Mouse (Mus musculus): Measurements from ENCODE around the gene Krt8. TPM values are rescaled to one million over a fixed set of nuclear protein-coding genes. Genes with fewer than 3 reads are reported as not detected.
"Not testable (repeated sequence)": the region's sequence is repeated elsewhere in the genome, so short reads cannot be mapped to it uniquely, and the experiment has no call there.

Krt8 gene
- total and polyA plus RNA-seq, 2 experiments from 2014 or later, result 7.2 to 110 TPM

DNA sequence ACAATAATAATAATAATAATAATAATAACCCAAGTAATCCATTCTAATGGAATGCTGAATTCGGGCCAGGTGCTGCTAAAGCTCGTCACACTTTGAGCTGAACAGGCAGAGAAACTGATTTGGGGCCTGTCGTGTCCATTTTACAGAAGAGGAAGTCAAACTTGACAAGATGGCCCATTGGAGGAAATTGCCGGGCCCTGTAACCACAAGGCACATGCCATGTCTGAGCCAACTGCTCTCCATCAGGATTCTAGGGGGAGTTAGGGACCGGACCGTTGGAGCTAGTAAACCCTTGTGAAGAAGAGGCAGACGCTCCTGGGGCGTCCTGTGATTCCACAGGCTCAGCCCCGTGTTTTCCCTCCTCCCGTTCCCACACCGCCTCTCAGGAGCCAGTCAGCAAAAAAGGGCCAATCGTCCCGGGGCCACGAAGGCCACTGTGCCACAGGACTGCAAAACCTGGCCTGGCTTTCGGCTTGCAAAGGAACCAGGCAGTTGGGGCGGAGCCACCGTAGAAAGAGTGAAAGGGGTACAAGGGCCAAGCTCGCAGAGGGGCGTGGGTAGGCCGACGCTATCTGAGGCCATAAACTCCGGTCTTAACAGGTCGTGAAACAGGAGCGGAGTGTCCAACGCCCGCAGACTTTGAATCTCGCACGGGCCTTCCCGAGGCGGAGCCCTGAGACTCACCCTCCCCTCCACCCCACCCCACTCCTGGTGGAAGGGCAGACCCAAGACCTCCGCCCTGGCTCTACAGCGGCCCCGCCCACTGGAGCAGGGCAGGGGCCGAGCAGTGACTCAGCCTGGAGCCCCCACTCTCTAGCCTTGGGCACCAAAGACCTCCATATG, 1.4 kb downstream of the Krt8 start:
- Histone ChIP-seq H3K4me3 (ENCODE audit: low read depth, low read length) (peak overlapping the region; percentile 40), H3K36me3 (replicated peaks; ENCODE audit: control insufficient read depth, insufficient read depth, low read length) (no peaks in the 10 kb centered on the region), H3K27me3 (ENCODE audit: control insufficient read depth, insufficient read depth, low read length) (peaks cover 38% of the 10 kb centered on the region; the same call in 1 of the 2 replicates), H3K9ac (replicated peaks; ENCODE audit: low read depth, low read length) (peak overlapping the region; percentile 24), H3K4me1 (ENCODE audit: control insufficient read depth, insufficient read depth) (peaks cover 4% of the 10 kb centered on the region), H3K4me2 (ENCODE audit: low read depth, low read length) (peak overlapping the region; percentile 62), H3K27ac (ENCODE audit: low read depth) (no peak overlapping the region), H3K9me3 (replicated peaks; ENCODE audit: control insufficient read depth, low read length) (no peaks in the 10 kb centered on the region)
- ATAC-seq (ENCODE audit: insufficient read depth, low read depth), result peak; percentile 89
- TF ChIP-seq CTCF (IDR thresholded peaks at IDR 0.05; ENCODE audit: low read depth), result no peak
- no peak for TF ChIP-seq EP300 (IDR thresholded peaks at IDR 0.05; ENCODE audit: low read depth)
- peak; percentile 72 for DNase-seq (ENCODE audit: low spot score)
- WGBS, result 6% methylated on average over 34 of the region's 34 CpGs

- no peak for ATAC-seq (ENCODE audit: insufficient read depth, low read depth)
- Histone ChIP-seq H3K36me3 (replicated peaks; ENCODE audit: control insufficient read depth, insufficient read depth, low read length) (no peaks in the 10 kb centered on the region), H3K4me1 (ENCODE audit: control insufficient read depth, insufficient read depth) (peaks cover 4% of the 10 kb centered on the region), H3K27me3 (ENCODE audit: control insufficient read depth, insufficient read depth, low read length) (peaks cover 26% of the 10 kb centered on the region; the same call in 1 of the 2 replicates), H3K9me3 (replicated peaks; ENCODE audit: control insufficient read depth, low read length) (0 out of 2 replicates have a peak, but pooled peaks cover 4% of the 10 kb centered on the region), H3K4me2 (ENCODE audit: low read depth, low read length) (no peak overlapping the region), H3K4me3 (ENCODE audit: low read depth, low read length) (no peak overlapping the region), H3K27ac (ENCODE audit: low read depth) (no peak overlapping the region), H3K9ac (replicated peaks; ENCODE audit: low read depth, low read length) (no peak overlapping the region)
- WGBS, result 81% methylated on average over 11 of the region's 11 CpGs
- no peak for DNase-seq (ENCODE audit: low spot score)
- TF ChIP-seq CTCF (IDR thresholded peaks at IDR 0.05; ENCODE audit: low read depth) (no peak), EP300 (IDR thresholded peaks at IDR 0.05; ENCODE audit: low read depth) (no peak)
These were observed 4.5 kb downstream of the Krt8 start for GRCm38 (mm10) chr15:101999676-102000335.

DNA sequence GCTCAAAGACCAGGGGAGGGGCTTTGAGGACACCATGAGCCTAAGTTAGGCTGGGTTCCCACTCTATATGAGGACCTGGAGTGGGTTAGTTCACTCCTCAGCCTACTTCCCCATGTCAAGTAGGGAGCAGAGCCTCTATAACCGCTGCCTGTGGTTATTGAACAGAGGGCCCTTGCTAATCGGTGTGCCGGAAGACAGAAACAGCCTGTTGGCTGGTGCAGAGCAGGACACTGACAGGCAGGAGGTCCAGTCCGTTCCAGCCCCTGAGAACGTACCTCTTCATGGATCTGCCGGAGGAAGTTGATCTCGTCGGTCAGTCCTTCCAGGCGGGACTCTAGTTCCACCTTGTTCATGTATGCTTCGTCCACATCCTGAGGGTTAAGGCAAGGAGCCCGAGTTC, 5.1 kb downstream of the Krt8 start:
- H3K4me1 ChIP-seq (ENCODE audit: control insufficient read depth, insufficient read depth), result peaks cover 4% of the 10 kb centered on the region
- no peaks in the 10 kb centered on the region for H3K36me3 ChIP-seq (replicated peaks; ENCODE audit: control insufficient read depth, insufficient read depth, low read length)
- DNase-seq (ENCODE audit: low spot score) (no peak), ATAC-seq (ENCODE audit: insufficient read depth, low read depth) (no peak)
- H3K9me3 ChIP-seq (replicated peaks; ENCODE audit: control insufficient read depth, low read length), result 0 out of 2 replicates have a peak, but pooled peaks cover 4% of the 10 kb centered on the region
- no peak for TF ChIP-seq CTCF (IDR thresholded peaks at IDR 0.05; ENCODE audit: low read depth)
- TF ChIP-seq EP300 (IDR thresholded peaks at IDR 0.05; ENCODE audit: low read depth), result no peak
- 83% methylated on average over 11 of the region's 11 CpGs for WGBS
- H3K27me3 ChIP-seq (ENCODE audit: control insufficient read depth, insufficient read depth, low read length), result peaks cover 19% of the 10 kb centered on the region; the same call in 1 of the 2 replicates
- H3K4me2 ChIP-seq (ENCODE audit: low read depth, low read length), result no peak overlapping the region
- H3K27ac ChIP-seq (ENCODE audit: low read depth), result no peak overlapping the region
- no peak overlapping the region for H3K4me3 ChIP-seq (ENCODE audit: low read depth, low read length)
- H3K9ac ChIP-seq (replicated peaks; ENCODE audit: low read depth, low read length), result no peak overlapping the region

DNA sequence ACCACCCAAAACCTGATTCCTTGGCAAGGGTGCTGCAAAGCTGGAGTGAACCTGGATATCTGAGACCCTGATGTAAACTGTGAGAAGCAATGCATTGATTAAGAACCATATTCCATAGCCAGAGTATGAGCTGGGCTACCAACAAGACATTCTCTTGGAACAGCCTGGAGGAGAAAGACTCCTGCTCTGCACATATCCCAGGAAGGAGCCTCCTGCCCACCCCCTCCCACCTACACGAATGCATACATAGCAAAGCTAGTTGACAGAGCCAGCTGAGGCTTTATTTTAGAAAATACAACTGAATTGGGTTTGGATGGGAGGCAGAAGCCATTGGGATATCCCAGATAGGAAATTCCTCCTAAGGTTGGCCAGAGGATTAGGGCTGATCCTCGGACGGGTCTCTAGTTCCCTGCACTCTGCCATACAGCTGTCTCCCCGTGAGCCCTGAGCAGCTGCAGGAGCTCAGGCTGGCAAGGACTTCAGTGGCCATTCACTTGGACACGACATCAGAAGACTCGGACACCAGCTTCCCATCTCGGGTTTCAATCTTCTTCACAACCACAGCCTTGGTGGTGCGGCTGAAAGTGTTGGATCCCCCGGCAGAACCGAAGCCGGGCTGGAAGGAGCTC, 7.7 kb downstream of the Krt8 start:
- not testable (repeated sequence) for DNase-seq (ENCODE audit: low spot score); H3K4me1 ChIP-seq (ENCODE audit: control insufficient read depth, insufficient read depth); H3K27me3 ChIP-seq (ENCODE audit: control insufficient read depth, insufficient read depth, low read length); H3K27ac ChIP-seq (ENCODE audit: low read depth); H3K4me2 ChIP-seq (ENCODE audit: low read depth, low read length); ATAC-seq (ENCODE audit: insufficient read depth, low read depth); H3K4me3 ChIP-seq (ENCODE audit: low read depth, low read length); H3K9me3 ChIP-seq (replicated peaks; ENCODE audit: control insufficient read depth, low read length); H3K9ac ChIP-seq (replicated peaks; ENCODE audit: low read depth, low read length); H3K36me3 ChIP-seq (replicated peaks; ENCODE audit: control insufficient read depth, insufficient read depth, low read length)
- WGBS, result 88% methylated on average over 10 of the region's 11 CpGs

DNA sequence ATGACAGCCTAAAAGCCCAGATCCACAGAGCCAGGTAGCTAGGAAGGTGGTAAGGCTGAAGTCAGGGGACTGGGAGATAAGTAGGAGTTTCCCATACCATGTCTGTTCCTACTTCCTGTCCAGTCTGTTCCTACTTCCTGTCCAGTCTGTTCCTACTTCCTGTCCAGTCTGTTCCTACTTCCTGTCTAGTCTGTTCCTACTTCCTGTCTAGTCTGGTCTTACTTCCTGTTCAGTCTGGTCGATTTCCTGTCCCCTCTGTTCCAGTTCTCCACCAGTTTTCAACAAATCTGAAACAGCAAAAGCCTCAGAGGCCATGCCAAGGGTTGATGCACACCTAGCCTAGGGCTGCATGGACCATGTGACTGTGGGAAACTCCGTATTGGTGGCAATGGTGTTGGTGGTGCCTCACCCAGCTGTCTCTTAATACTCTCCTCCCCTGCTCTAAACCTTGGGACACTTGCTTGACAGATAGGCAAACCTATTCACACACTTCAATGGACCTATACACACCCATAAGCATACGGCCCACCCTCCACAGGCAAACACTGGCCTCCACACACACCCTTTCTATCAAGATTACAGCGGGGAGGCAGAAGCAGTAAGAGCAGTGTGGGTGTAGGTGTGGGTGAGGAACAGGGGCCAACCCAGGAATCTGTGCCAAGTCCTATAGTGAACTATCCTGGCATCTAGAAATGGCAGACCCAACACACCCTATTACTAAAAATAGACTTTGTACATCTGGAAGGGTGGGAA, 8.6 kb downstream of the Krt8 start:
- DNase-seq (ENCODE audit: low spot score) (no peak), ATAC-seq (ENCODE audit: insufficient read depth, low read depth) (no peak)
- no peak overlapping the region for H3K4me3 ChIP-seq (ENCODE audit: low read depth, low read length)
- H3K4me1 ChIP-seq (ENCODE audit: control insufficient read depth, insufficient read depth), result no peaks in the 10 kb centered on the region
- no peak overlapping the region for H3K27ac ChIP-seq (ENCODE audit: low read depth)
- no peaks in the 10 kb centered on the region for H3K36me3 ChIP-seq (replicated peaks; ENCODE audit: control insufficient read depth, insufficient read depth, low read length)
- H3K9me3 ChIP-seq (replicated peaks; ENCODE audit: control insufficient read depth, low read length), result 0 out of 2 replicates have a peak, but pooled peaks cover 4% of the 10 kb centered on the region
- no peak overlapping the region for H3K4me2 ChIP-seq (ENCODE audit: low read depth, low read length)
- H3K9ac ChIP-seq (replicated peaks; ENCODE audit: low read depth, low read length), result no peak overlapping the region
- no peak for TF ChIP-seq CTCF (IDR thresholded peaks at IDR 0.05; ENCODE audit: low read depth)
- no peak for TF ChIP-seq EP300 (IDR thresholded peaks at IDR 0.05; ENCODE audit: low read depth)
- WGBS, result 82% methylated on average over 4 of the region's 4 CpGs
- H3K27me3 ChIP-seq (ENCODE audit: control insufficient read depth, insufficient read depth, low read length), result no peaks in the 10 kb centered on the region

Data from heart, postnatal 0 days (tissue).